Comparison of ENCODE assay signal across 21 mouse cellular contexts in genomic region chr15:82336629-82337028, GRCm38 (mm10). TPM values are rescaled to one million over a fixed set of nuclear protein-coding genes. Genes with fewer than 3 reads are reported as not detected.
DNase-seq lines count a peak whose midpoint lies in the region; ATAC-seq lines count a peak whose summit lies in the region.
"Had no signal": no experiment of that assay in that cellular context is flagged by ENCODE, and none has a peak within 500 bp of the region (broad histone marks: within the 10 kb centered on the region; RNA-seq: fewer than 3 reads in every experiment).

No protein-coding gene starts in this region.

- peaks cover 56% of the 10 kb centered on the region for H3K4me1 ChIP-seq in erythroblast, embryonic 14.5 days (ENCODE audit: control insufficient read depth)
- peaks cover 44% of the 10 kb centered on the region for H3K4me1 ChIP-seq in liver, embryonic 13.5 days (replicated peaks)
- H3K4me1 ChIP-seq in embryonic facial prominence, embryonic 10.5 days, result peaks cover 53% of the 10 kb centered on the region
- peaks cover 33% of the 10 kb centered on the region for H3K4me1 ChIP-seq in limb, embryonic 13.5 days

- ATAC-seq in erythroblast, adult 5-6 weeks (replicated peaks; ENCODE audit: low FRiP score, poor library complexity, severe bottlenecking), result no peak
- ATAC-seq in liver, embryonic 13.5 days (ENCODE audit: low read depth), result no peak
- ATAC-seq in limb, embryonic 13.5 days (ENCODE audit: low FRiP score, low read depth), result no peak
- ATAC-seq in erythroid progenitor cell, adult 5-6 weeks (replicated peaks; ENCODE audit: low FRiP score, poor library complexity, severe bottlenecking), result no peak
- ATAC-seq: forebrain, embryonic 14.5 days had no signal

- peak overlapping the region; percentile 82; the same call in 1 of the 2 replicates for H3K9ac ChIP-seq in liver, embryonic 13.5 days
- H3K9ac ChIP-seq in limb, embryonic 13.5 days, result peak overlapping the region; percentile 27; the same call in 1 of the 2 replicates
- H3K9ac ChIP-seq: embryonic facial prominence, embryonic 15.5 days; hindbrain, embryonic 15.5 days; limb, embryonic 15.5 days had no signal

- H3K36me3 ChIP-seq in erythroblast, embryonic 14.5 days (ENCODE audit: control insufficient read depth), result peaks cover 54% of the 10 kb centered on the region
- peaks cover 48% of the 10 kb centered on the region for H3K36me3 ChIP-seq in liver, embryonic 13.5 days
- H3K36me3 ChIP-seq in embryonic facial prominence, embryonic 10.5 days (replicated peaks), result peaks cover 47% of the 10 kb centered on the region
- peaks cover 32% of the 10 kb centered on the region for H3K36me3 ChIP-seq in limb, embryonic 13.5 days

- H3K27me3 ChIP-seq in erythroblast, embryonic 14.5 days (ENCODE audit: control insufficient read depth), result no peaks in the 10 kb centered on the region
- no peaks in the 10 kb centered on the region for H3K27me3 ChIP-seq in liver, embryonic 13.5 days
- H3K27me3 ChIP-seq in embryonic facial prominence, embryonic 10.5 days (replicated peaks; ENCODE audit: low read depth, poor library complexity, severe bottlenecking), result peaks cover 24% of the 10 kb centered on the region
- H3K27me3 ChIP-seq in limb, embryonic 13.5 days, result peaks cover 5% of the 10 kb centered on the region
- H3K27me3 ChIP-seq: embryonic facial prominence, embryonic 15.5 days; limb, embryonic 15.5 days had no signal

- no peak for DNase-seq in liver, embryonic 13.5 days
- DNase-seq in liver, result no peak
- DNase-seq in embryonic facial prominence, embryonic 10.5 days (ENCODE audit: low spot score), result no peak
- DNase-seq in kidney, adult 18-20 months, result no peak
- DNase-seq: adrenal gland, postnatal 14 days; cerebellum, adult 11-12 months; kidney, adult 9 months; kidney, postnatal 4 days; lung, postnatal 10 days; right cerebral cortex, postnatal 4 days had no signal

- H3K9me3 ChIP-seq in erythroblast, embryonic 14.5 days (ENCODE audit: control insufficient read depth, low read length), result no peaks in the 10 kb centered on the region
- no peaks in the 10 kb centered on the region for H3K9me3 ChIP-seq in liver, embryonic 13.5 days (replicated peaks)
- no peaks in the 10 kb centered on the region for H3K9me3 ChIP-seq in embryonic facial prominence, embryonic 10.5 days
- no peaks in the 10 kb centered on the region for H3K9me3 ChIP-seq in limb, embryonic 13.5 days
- H3K9me3 ChIP-seq: embryonic facial prominence, embryonic 15.5 days; hindbrain, embryonic 15.5 days; limb, embryonic 15.5 days had no signal

- H3K27ac ChIP-seq in liver, embryonic 13.5 days, result peak overlapping the region; percentile 51
- no peak overlapping the region for H3K27ac ChIP-seq in embryonic facial prominence, embryonic 10.5 days (replicated peaks)
- H3K27ac ChIP-seq in limb, embryonic 13.5 days, result no peak overlapping the region
- H3K27ac ChIP-seq: embryonic facial prominence, embryonic 15.5 days; hindbrain, embryonic 15.5 days; limb, embryonic 15.5 days had no signal

- WGBS in liver, embryonic 13.5 days (ENCODE audit: insufficient replicate concordance), result 91% methylated on average over 12 of the region's 12 CpGs
- WGBS in embryonic facial prominence, embryonic 10.5 days, result 77% methylated on average over 12 of the region's 12 CpGs
- 54% methylated on average over 12 of the region's 12 CpGs for WGBS in limb, embryonic 13.5 days

- peak overlapping the region; percentile 97 for H3K4me2 ChIP-seq in liver, embryonic 13.5 days
- no peak overlapping the region; the same call in 1 of the 2 replicates for H3K4me2 ChIP-seq in limb, embryonic 13.5 days (replicated peaks)
- H3K4me2 ChIP-seq: hindbrain, embryonic 15.5 days; limb, embryonic 15.5 days had no signal

- peak overlapping the region; percentile 30 for H3K4me3 ChIP-seq in erythroblast, embryonic 14.5 days (replicated peaks)
- peak overlapping the region; percentile 71 for H3K4me3 ChIP-seq in liver, embryonic 13.5 days (replicated peaks)
- H3K4me3 ChIP-seq in embryonic facial prominence, embryonic 10.5 days, result 0 out of 2 replicates have a peak overlapping the region, but pooled peaks have one; percentile 2
- no peak overlapping the region for H3K4me3 ChIP-seq in limb, embryonic 13.5 days
- H3K4me3 ChIP-seq: embryonic facial prominence, embryonic 15.5 days; hindbrain, embryonic 15.5 days; limb, embryonic 15.5 days had no signal

RNA-seq across cellular contexts. Expression of gene Naga, which starts 2.1 kb away (rescaled TPM):
- polyA plus RNA-seq in erythroblast, embryonic 14.5 days (2012), result 17.6 and 23.0 TPM in 2 replicates
- 49.5 and 74.2 TPM in 2 replicates for total RNA-seq in erythroblast, adult 5-6 weeks (2015; ENCODE audit: low replicate concordance)
- total RNA-seq in erythroblast, adult 5-6 weeks (2017; ENCODE audit: low replicate concordance), result 22.7 and 56.3 TPM in 2 replicates
- 34.3 and 35.7 TPM in 2 replicates for polyA plus RNA-seq in liver, embryonic 13.5 days (2015; fragmentation: Nextera tagmentation; extraction: Ambion mirVana)
- 19.2 and 24.0 TPM in 2 replicates for polyA plus RNA-seq in embryonic facial prominence, embryonic 10.5 days (2016; fragmentation: Nextera tagmentation; extraction: Ambion mirVana)
- polyA plus RNA-seq in limb, embryonic 13.5 days (2015; fragmentation: Nextera tagmentation; extraction: Ambion mirVana), result 45.5 and 48.1 TPM in 2 replicates
- 119 and 154 TPM in 2 replicates for total RNA-seq in erythroid progenitor cell, adult 5-6 weeks (2015; ENCODE audit: low replicate concordance)
- total RNA-seq in erythroid progenitor cell, adult 5-6 weeks (2017; ENCODE audit: low replicate concordance), result 62.6 and 69.7 TPM in 2 replicates

RNA-seq across cellular contexts. Expression of gene Pheta2, which starts 2.1 kb away (rescaled TPM):
- polyA plus RNA-seq in erythroblast, embryonic 14.5 days (2012), result 1.8 and 2.3 TPM in 2 replicates
- total RNA-seq in erythroblast, adult 5-6 weeks (2015; ENCODE audit: low replicate concordance), result 22.7 and 44.9 TPM in 2 replicates
- 79.0 and 86.0 TPM in 2 replicates for total RNA-seq in erythroblast, adult 5-6 weeks (2017; ENCODE audit: low replicate concordance)
- polyA plus RNA-seq in liver, embryonic 13.5 days (2015; fragmentation: Nextera tagmentation; extraction: Ambion mirVana), result 43.4 and 43.8 TPM in 2 replicates
- 4.9 TPM in 2 replicates for polyA plus RNA-seq in embryonic facial prominence, embryonic 10.5 days (2016; fragmentation: Nextera tagmentation; extraction: Ambion mirVana)
- 17.9 and 18.6 TPM in 2 replicates for polyA plus RNA-seq in limb, embryonic 13.5 days (2015; fragmentation: Nextera tagmentation; extraction: Ambion mirVana)
- total RNA-seq in erythroid progenitor cell, adult 5-6 weeks (2015; ENCODE audit: low replicate concordance), result 88.4 and 89.0 TPM in 2 replicates
- 85.0 and 97.9 TPM in 2 replicates for total RNA-seq in erythroid progenitor cell, adult 5-6 weeks (2017; ENCODE audit: low replicate concordance)

RNA-seq across cellular contexts. Expression of gene Smdt1, which starts 2.1 kb away (rescaled TPM):
- 17.6 and 17.8 TPM in 2 replicates for polyA plus RNA-seq in erythroblast, embryonic 14.5 days (2012)
- total RNA-seq in erythroblast, adult 5-6 weeks (2015; ENCODE audit: low replicate concordance), result 91.5 and 150 TPM in 2 replicates
- total RNA-seq in erythroblast, adult 5-6 weeks (2017; ENCODE audit: low replicate concordance), result 42.7 and 69.4 TPM in 2 replicates
- 202 and 208 TPM in 2 replicates for polyA plus RNA-seq in liver, embryonic 13.5 days (2015; fragmentation: Nextera tagmentation; extraction: Ambion mirVana)
- 212 and 215 TPM in 2 replicates for polyA plus RNA-seq in embryonic facial prominence, embryonic 10.5 days (2016; fragmentation: Nextera tagmentation; extraction: Ambion mirVana)
- 239 and 258 TPM in 2 replicates for polyA plus RNA-seq in limb, embryonic 13.5 days (2015; fragmentation: Nextera tagmentation; extraction: Ambion mirVana)
- total RNA-seq in erythroid progenitor cell, adult 5-6 weeks (2015; ENCODE audit: low replicate concordance), result 137 and 202 TPM in 2 replicates
- 52.8 and 71.0 TPM in 2 replicates for total RNA-seq in erythroid progenitor cell, adult 5-6 weeks (2017; ENCODE audit: low replicate concordance)

RNA-seq across cellular contexts. Expression of gene Ndufa6, which starts 17.5 kb away (rescaled TPM):
- polyA plus RNA-seq in erythroblast, embryonic 14.5 days (2012), result 28.3 and 30.8 TPM in 2 replicates
- total RNA-seq in erythroblast, adult 5-6 weeks (2015; ENCODE audit: low replicate concordance), result 34.2 and 88.6 TPM in 2 replicates
- total RNA-seq in erythroblast, adult 5-6 weeks (2017; ENCODE audit: low replicate concordance), result 55.3 and 85.6 TPM in 2 replicates
- polyA plus RNA-seq in liver, embryonic 13.5 days (2015; fragmentation: Nextera tagmentation; extraction: Ambion mirVana), result 356 and 357 TPM in 2 replicates
- 243 and 256 TPM in 2 replicates for polyA plus RNA-seq in embryonic facial prominence, embryonic 10.5 days (2016; fragmentation: Nextera tagmentation; extraction: Ambion mirVana)
- polyA plus RNA-seq in limb, embryonic 13.5 days (2015; fragmentation: Nextera tagmentation; extraction: Ambion mirVana), result 294 and 300 TPM in 2 replicates
- 91.4 and 203 TPM in 2 replicates for total RNA-seq in erythroid progenitor cell, adult 5-6 weeks (2015; ENCODE audit: low replicate concordance)
- 31.5 and 64.6 TPM in 2 replicates for total RNA-seq in erythroid progenitor cell, adult 5-6 weeks (2017; ENCODE audit: low replicate concordance)

RNA-seq across cellular contexts. Expression of gene Wbp2nl, which starts 37.9 kb away (rescaled TPM):
- not detected in 2 replicates for polyA plus RNA-seq in erythroblast, embryonic 14.5 days (2012)
- not detected in 2 replicates for total RNA-seq in erythroblast, adult 5-6 weeks (2015; ENCODE audit: low replicate concordance)
- total RNA-seq in erythroblast, adult 5-6 weeks (2017; ENCODE audit: low replicate concordance), result not detected in 2 replicates
- polyA plus RNA-seq in liver, embryonic 13.5 days (2015; fragmentation: Nextera tagmentation; extraction: Ambion mirVana), result 0.12 and 0.20 TPM in 2 replicates
- 0.14 TPM in 1 of 2 replicates, not detected in the other for polyA plus RNA-seq in embryonic facial prominence, embryonic 10.5 days (2016; fragmentation: Nextera tagmentation; extraction: Ambion mirVana)
- not detected in 2 replicates for polyA plus RNA-seq in limb, embryonic 13.5 days (2015; fragmentation: Nextera tagmentation; extraction: Ambion mirVana)
- not detected in 2 replicates for total RNA-seq in erythroid progenitor cell, adult 5-6 weeks (2015; ENCODE audit: low replicate concordance)
- total RNA-seq in erythroid progenitor cell, adult 5-6 weeks (2017; ENCODE audit: low replicate concordance), result not detected in 2 replicates
- total RNA-seq: adrenal gland, postnatal 14 days; CH12.LX; megakaryocyte-erythroid progenitor cell, adult 5-6 weeks; neutrophil, adult 5-6 weeks had no signal
- polyA plus RNA-seq: embryonic facial prominence, embryonic 15.5 days; forebrain, embryonic 14.5 days had no signal

Comparison
In these comparisons a context has a peak if more than half of its experiments do, and no peak if none do; other contexts are left out.
1. RNA of gene Smdt1, which starts 2.1 kb away (polyA plus RNA-seq): 239 to 258 TPM in limb, embryonic 13.5 days, 212 to 215 TPM in embryonic facial prominence, embryonic 10.5 days and 202 to 208 TPM in liver, embryonic 13.5 days; 17.6 to 17.8 TPM in erythroblast, embryonic 14.5 days; every median in the first group is over 10 times any median in the second.